Mouse (Mus musculus) heart, adult 9 months (tissue): ENCODE results near the gene Hip1r.

Source experiments
- DNase-seq, 2 experiments: peaks; one replicate each; pipeline ENCODE4 v3.0.0; 2022; ENCODE audit warnings: low spot score in 2 of 2

Hip1r gene

GRCm38 (mm10) chr5:124017941-124018340 is 44.5 kb downstream of the Hip1r start:
- DNase-seq: no peak

- DNase-seq: no peak
Measured at GRCm38 (mm10) chr5:124018651-124019050, 45.2 kb downstream of the Hip1r start.

- DNase-seq: peak; percentile 83 to 85
Measured at GRCm38 (mm10) chr5:124019348-124020216, 46.2 kb downstream of the Hip1r start.

- peak; percentile 41 to 45 for DNase-seq
Measured at GRCm38 (mm10) chr5:124021148-124021547, 47.7 kb downstream of the Hip1r start.

- no peak for DNase-seq
Measured at GRCm38 (mm10) chr5:124021701-124022100, 48.3 kb downstream of the Hip1r start.

- no peak for DNase-seq
Measured at GRCm38 (mm10) chr5:124022365-124022764, 48.9 kb downstream of the Hip1r start.

GRCm38 (mm10) chr5:124024677-124025076 is 51.2 kb downstream of the Hip1r start:
- DNase-seq: no peak

GRCm38 (mm10) chr5:124025146-124025545 is 51.7 kb downstream of the Hip1r start:
- no peak for DNase-seq

GRCm38 (mm10) chr5:124025587-124026441 is 52.4 kb downstream of the Hip1r start:
- peak; percentile 43 to 54 for DNase-seq

GRCm38 (mm10) chr5:124026568-124026967 is 53.1 kb downstream of the Hip1r start:
- DNase-seq: no peak

GRCm38 (mm10) chr5:124027702-124028470 is 54.5 kb downstream of the Hip1r start:
- DNase-seq: no peak

- DNase-seq: no peak
Measured at GRCm38 (mm10) chr5:124028680-124029079, 55.3 kb downstream of the Hip1r start.

GRCm38 (mm10) chr5:124029220-124030035 is 56.0 kb downstream of the Hip1r start:
- DNase-seq: no peak

GRCm38 (mm10) chr5:124030386-124031067 is 57.1 kb downstream of the Hip1r start:
- DNase-seq: no peak

- no peak for DNase-seq
Measured at GRCm38 (mm10) chr5:124031068-124031955, 57.9 kb downstream of the Hip1r start.

GRCm38 (mm10) chr5:124032001-124032508 is 58.6 kb downstream of the Hip1r start, which contains the start of gene Vps37b:
TSS of gene Vps37b (minus strand) at chr5:124032270.
- DNase-seq: peak; percentile 81 to 84

GRCm38 (mm10) chr5:124034471-124034870 is 61.0 kb downstream of the Hip1r start:
- DNase-seq: no peak

GRCm38 (mm10) chr5:124035406-124035805 is 62.0 kb downstream of the Hip1r start:
- no peak for DNase-seq

GRCm38 (mm10) chr5:124035806-124036205 is 62.4 kb downstream of the Hip1r start:
- DNase-seq: no peak
